Mouse (Mus musculus): Measurements from ENCODE around the gene Kcnc2.
A peak's percentile ranks its signal among the peaks of the same experiment; 100 is the strongest.

Kcnc2 gene

DNA sequence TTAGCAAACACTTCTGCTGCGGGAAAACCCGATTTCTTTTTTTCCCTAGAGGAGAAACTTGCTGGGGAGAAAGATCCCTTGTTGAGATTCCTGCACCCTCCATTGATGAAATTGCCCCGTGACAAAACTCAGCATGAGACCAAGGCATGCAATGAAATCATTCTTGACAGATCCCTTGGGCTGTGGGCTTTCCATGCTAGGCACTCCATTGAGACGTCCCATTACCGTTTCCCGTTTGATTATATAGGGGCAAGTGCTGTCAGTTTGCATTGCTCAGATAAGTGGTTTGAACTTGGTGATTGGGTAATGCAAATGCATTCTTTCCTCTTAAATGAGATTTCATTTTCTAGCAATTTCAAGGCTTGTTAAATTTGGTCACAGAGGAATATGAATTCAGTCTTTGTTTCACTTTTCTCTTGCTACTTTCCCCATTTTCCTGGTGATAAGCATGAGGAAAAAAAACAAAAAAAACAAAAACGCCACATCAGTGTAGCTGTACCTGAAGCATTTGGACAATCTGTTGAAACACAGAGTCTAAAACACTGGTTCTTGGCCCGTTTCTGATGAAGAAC is 123.6 kb downstream of the Kcnc2 start:
- peak; percentile 8 for DNase-seq (ENCODE audit: low read depth, low spot score)

DNA sequence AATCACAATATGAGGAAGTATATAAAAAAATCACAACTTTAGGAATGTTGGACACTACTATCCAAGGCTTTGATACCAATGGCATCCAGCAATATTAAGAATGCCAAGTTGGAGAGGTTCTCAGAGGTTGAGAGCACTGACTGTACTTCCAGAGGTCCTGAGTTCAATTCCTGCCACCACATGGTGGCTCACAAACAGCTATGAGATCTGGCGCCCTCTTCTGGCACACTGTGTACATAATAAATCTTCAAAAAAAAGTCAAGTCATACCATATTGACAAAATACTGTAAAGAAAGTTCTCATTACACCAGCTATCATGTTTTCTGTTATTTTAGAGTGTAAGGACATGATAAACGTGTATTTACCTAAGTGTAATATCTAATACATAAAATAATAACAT is 126.3 kb downstream of the Kcnc2 start:
- peak; percentile 15 for DNase-seq (ENCODE audit: low read depth, low spot score)

DNA sequence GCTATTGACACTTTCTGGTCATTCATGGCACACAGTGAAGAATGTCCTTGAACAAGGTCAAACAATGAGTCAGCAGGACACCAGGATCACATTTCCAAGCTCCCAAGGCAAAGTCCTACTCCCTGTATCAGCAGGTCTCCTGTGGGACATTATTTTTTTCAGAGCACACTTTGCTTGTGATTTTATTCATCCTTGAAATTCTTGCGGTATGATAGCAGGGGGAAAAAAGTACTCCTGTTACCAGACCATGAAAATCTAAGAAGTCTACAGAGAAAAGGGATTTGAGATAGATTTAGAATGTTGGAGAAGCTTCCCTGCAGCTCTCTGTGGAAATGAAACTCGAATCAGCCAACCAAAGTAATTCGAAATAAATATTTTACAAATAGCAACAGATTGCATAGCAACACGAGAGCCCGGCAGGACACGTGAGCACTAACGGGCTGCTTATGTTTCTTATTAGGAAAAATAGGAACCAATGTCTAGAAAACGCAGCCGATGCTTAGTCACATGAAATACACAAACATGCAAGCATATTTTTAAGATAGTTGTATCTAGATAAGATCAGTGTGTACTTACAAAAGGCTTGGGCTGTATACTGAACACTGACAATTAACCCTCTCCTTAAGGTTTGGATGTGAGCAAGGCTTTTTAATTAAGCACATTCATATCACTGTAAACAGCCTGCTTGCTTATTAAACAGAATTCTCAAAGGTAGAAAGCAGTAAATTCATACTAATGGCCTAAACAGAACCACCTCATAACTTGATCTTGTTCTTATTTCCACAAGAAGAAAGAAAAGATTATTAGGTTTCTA is 129.9 kb downstream of the Kcnc2 start:
- DNase-seq (ENCODE audit: low read depth, low spot score): no peak

DNA sequence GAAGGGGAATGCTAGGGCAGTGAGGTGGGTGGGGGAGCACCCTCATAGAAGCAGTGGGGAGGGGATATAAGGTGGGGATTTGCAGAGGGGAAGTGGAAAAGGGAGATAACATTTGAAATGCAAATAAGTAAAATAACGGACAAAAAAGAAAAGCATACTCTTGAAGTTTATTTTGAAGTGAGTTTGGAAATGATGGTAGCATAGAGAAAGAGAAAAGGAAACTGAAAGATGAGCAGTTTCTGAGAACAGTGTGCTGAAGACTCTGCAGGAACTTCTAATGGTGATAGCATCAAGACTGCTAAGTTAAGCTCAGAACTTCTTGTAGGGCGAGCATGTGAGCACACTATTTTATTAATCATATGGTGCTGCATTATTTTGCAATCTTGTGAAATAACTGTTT is 138.6 kb downstream of the Kcnc2 start:
- DNase-seq (ENCODE audit: low read depth, low spot score): no peak

DNA sequence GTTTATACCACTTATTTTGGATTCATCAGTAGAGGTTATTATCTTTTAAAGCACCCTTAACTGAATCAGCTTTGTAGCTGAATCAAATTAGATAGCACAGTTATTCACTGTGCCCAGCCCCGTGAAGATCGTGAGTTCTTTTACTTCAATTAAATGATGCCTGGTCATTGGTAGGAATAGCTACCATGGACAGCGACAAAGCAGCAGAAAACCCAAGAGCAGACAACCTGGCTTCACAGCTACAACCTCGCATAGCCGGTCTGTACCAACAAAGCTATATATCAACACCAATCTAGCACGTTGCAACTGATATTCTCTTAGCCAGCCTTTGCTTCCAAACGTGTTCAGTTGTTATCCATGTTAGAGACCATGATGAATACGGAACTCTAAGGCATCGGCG is 152.4 kb downstream of the Kcnc2 start:
- DNase-seq (ENCODE audit: low read depth, low spot score): peak; percentile 62

DNA sequence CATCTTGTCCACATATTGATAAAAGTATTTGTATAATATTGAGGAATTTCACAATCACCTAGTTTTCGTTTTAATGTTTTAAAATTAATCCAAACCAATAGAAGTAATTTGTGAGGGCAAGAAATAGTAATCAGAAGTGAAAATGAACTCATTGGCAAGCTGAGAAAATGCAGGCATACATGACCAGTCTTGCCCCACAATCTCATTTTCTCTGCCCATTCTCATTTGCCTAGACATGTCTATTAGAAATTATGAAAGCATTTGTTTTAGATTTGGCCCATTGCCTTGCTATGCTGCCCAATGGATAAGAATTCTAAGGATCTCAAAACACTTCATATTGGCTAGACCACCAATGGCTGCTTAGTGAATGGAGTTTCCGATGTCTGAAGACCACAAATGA is 166.0 kb downstream of the Kcnc2 start:
- no peak for DNase-seq (ENCODE audit: low read depth, low spot score)

DNA sequence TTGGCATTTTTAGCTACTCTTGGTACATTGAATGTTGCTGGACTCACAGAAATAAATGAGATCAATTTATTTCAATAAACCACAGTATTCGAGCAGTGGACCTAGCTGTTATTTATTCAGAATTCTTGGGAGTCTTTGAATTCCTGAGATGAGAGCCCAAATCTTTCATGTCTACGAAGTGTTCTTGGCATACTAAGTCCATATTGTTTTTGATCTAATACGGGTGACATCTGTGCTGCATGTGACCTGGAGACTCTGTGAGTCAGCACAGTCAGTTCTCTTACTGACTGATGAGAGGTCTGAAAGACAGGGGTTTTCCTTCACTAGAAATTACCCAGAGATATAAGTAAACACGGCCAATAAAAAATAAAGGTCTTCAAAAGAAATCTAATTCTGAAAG is 173.7 kb downstream of the Kcnc2 start:
- peak; percentile 4 for DNase-seq (ENCODE audit: low read depth, low spot score)

DNA sequence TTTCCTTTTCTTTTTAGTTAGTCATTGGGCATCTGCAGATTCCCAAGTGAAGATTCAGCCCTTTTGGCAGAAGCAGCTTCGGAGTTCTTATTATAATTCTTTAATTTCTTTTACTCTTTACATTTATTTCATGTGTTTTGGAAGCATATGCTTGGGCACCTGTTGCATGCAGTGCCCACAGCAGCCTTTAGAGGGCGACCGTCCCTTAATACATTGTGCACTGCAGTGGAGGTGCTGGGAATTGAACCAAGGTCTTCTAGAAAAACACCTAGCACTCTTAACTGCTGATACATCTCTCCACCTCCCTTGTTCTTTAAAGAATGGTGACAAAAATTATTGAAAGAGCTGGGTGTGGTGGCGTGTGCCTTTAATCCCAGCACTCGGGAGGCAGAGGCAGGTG is 180.0 kb downstream of the Kcnc2 start:
- DNase-seq (ENCODE audit: low read depth, low spot score): no peak

DNA sequence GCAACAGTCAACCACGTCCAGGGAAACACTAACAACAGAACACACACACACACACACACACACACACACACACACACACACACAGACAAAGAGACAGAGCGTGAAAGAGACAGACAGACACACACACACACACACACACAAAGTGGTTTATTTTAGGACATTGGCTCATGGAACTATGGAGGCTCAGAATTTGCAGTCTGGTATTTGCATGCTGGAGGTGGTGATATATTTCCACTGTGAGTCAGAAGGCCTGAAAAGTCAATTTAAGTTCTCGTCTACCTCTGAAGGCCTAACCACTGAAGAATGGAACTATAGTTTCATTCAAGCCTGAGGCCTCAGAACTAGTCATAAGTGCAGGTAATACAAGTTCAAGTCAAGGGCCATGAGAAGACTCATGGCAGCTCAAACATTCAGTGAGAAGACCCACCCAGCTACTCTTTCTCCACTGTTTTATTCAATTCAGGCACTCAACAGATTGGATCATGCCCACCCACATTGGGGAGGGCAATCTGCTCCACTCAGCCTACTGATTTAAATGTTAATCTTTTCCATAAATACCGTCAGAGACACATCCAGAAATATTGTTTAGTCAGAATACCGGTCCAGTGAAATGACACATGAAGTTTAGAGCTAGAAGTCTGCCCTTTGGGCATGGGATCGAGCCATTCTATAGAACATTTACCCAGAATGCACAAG is 197.9 kb downstream of the Kcnc2 start:
- DNase-seq (ENCODE audit: low read depth, low spot score): no peak

DNA sequence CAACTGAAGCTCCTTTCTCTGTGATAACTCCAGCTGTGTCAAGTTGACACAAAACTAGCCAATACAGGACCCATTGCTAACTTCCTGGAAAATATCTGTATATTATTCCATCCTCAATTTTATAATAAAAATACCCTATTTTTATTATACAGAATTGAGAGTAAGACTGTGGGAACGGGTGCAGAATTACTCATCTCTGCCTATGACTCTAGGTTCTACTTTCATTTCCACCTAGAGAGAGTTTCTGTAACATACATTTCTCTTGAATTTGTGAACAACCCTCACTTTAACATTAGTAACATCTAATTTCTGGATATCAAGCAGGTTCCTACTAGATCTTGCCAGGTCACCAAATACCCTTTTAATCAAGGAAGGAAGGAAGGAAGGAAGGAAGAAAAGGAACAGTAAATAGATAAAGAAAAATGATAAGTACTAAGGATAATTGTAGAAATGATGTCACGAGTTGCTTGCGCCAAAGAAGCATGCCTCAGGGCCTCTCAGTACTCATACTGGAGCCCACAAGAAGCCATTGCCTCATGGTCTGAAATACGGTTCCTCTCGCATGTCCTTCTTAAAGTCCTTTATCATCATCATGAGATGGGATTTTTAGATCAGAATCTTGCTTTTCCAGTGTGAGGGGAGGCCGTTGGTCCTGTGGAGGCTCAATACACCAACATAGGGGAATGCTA is 203.3 kb downstream of the Kcnc2 start:
- DNase-seq (ENCODE audit: low read depth, low spot score): no peak

DNA sequence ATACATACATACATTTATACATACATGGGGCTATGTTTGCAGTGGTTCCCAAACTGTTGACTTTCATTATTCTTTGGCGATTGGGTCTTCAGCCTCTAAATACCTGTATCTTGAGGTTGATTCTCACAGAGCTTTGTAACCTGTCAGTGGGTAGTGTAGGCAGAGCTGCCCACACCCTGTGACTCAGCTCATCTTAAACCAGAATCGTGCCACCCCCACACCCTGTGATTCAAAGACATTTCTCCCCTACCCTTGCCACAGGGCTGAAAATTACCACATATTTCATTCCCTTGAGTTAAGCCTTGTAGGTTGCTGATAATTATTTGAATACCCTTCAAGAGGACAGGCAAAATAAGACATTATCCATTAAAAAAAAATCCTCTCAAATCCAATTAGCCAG is 210.5 kb downstream of the Kcnc2 start:
- no peak for DNase-seq (ENCODE audit: low read depth, low spot score)

DNA sequence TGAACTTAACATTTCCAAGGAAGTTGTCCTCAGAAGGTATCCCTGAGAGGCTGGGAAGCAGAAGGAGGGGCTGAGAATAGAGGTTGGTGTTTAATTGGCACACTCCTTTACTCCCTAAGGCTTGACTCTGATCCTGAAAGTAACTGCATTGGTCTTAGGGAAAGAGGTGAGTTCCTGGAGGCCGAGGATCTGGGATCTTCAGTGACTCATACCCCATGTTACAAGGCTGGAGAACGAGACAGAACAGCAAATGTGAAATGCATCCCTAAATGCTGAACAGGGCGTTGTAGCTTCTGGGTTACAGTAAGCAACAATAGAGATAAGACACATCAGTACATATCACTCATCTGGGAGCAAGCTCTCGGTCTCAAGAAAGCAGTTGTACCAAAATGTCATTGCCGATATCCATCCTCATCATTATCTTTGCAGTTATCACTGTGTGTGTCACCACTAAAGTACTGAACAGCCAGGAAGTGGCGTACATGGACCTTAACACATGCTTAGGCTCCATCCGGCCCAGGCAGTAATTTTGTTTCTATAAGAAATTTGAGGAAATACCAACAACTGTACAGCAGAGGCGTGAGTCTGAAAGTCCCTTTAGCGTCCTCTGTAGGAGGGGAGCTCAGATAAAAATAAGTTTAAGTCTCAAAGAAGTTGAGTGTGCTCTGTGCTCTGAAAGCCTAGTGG is 211.1 kb downstream of the Kcnc2 start:
- DNase-seq (ENCODE audit: low read depth, low spot score): no peak

DNA sequence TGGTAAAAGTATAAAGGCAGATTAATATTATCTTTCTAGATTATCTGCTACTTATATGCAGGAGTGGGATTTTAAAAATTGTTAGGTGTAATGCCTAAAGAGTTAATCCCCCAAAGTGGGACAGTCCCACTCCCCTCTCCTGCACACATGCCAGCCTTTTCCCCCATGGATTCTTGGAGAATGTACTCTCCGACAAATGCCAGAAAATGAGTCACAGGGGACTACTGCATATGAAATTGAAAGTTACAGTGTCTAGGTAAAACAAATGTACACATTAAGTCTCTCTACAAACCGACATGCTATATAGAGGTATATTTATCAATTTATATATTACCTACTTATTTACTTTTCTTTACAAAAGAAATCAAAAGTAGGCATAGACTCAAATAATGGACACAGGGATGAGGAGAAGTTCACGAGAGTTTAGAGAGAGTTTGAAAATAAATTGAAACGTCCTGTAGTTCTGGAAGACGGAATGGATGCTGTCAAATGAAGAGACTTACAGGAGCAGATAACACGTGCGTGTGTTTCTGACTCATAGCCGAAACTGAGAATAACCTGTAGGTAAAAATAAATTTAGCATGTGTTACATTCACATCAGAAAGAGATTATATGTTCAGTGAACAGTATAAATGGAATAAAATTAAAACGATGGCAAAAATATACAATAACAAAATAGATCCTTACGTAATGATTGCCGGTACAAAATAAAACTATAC is 213.6 kb downstream of the Kcnc2 start:
- no peak for DNase-seq (ENCODE audit: low read depth, low spot score)

DNA sequence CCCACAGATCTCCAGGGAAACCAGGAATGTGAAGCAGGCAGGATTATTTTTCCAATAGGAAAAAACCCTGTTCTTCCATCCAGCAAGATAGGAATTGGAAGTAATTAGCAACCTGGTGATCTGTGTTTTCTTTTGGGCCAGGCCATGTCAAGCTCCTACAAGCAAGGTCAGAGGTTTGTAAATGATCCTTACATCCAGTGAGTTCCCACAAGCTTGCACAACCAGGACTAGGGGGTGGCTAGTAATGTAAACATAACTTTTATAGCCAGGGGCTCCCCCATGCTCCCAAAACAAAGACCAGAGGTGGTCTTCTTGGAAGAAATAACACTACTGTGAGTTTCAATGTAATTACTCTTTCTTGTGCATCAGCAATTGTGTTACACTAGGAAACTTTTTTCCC is 214.9 kb downstream of the Kcnc2 start:
- DNase-seq (ENCODE audit: low read depth, low spot score): peak; percentile 20

DNA sequence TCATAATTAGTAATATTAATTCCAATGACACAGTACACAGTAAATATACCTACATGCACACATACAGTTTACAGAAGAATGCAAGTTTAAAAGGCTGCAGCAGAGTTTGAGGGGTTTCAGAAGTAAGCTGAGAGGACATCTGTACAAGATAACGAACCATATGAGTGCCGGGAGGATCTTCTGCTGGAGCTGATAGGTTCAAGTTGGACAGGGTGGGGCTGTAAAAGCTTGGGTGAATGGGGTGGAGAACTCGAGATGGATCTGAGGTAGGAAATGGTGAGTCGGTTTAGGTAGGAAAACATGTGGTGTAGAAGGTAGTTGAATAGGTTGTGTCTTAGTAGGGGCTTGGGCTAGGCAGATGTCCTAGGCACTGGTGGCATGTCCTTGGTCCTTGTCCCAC is 217.8 kb downstream of the Kcnc2 start:
- DNase-seq (ENCODE audit: low read depth, low spot score): no peak

All from mesoderm, embryonic 11.5 days (tissue).